Mouse (Mus musculus) brown adipose tissue, adult 24 weeks (tissue): Measurements from ENCODE around the gene Abraxas1. TPM values are rescaled to one million over a fixed set of nuclear protein-coding genes. Genes with fewer than 3 reads are reported as not detected.

Source experiments
- H3K27ac ChIP-seq: fragments of 200-500 bp; replicated peaks from 2 replicates; pipeline ENCODE4 v1.5.1; 2012; ENCODE audit warnings: low read depth, mild to moderate bottlenecking, low read length
- H3K4me1 ChIP-seq: fragments of 200-500 bp; 2 replicates; pipeline ENCODE4 v1.6.1; 2012; ENCODE audit warnings: low read length, mixed read lengths; ENCODE audit not compliant: control insufficient read depth, insufficient read depth, insufficient read length
- H3K4me3 ChIP-seq: fragments of 200-500 bp; 2 replicates; pipeline ENCODE4 v1.5.1; 2012; ENCODE audit warnings: low read depth, mild to moderate bottlenecking, low read length, moderate library complexity; ENCODE audit not compliant: insufficient read depth
- polyA plus RNA-seq: library from polyadenylated mRNA; stranded (reverse); fragments of >200 nt; gene quantifications from 2 replicates; pipeline ENCODE4 v1.2.4, GENCODE M21; 2012; ENCODE audit not compliant: missing spikeins, insufficient read depth, insufficient read length

Abraxas1 gene
- polyA plus RNA-seq, 1 experiment, result 11.9 TPM

DNA sequence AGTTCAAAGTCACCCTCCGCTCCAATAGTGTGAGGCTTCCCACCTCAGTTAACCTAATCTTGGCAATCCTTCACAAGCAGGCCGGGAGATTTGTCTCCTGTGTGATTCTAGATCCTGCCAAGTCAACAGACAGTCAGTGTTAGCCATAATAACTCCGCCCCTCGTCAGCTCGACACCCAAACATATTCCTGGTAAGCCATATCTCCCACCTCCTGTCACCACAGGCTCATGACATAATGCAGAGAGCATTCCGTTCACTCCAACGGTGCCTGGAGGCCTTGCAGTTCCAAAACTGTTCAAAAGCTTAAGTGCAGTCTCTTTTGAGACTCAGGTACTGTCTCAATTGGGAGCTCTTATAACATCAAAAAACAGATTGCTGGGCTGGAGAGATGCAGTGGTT lies 17.1 kb upstream of the Abraxas1 start:
- no peak overlapping the region for H3K27ac ChIP-seq
- H3K4me1 ChIP-seq, result no peaks in the 10 kb centered on the region
- no peak overlapping the region for H3K4me3 ChIP-seq

DNA sequence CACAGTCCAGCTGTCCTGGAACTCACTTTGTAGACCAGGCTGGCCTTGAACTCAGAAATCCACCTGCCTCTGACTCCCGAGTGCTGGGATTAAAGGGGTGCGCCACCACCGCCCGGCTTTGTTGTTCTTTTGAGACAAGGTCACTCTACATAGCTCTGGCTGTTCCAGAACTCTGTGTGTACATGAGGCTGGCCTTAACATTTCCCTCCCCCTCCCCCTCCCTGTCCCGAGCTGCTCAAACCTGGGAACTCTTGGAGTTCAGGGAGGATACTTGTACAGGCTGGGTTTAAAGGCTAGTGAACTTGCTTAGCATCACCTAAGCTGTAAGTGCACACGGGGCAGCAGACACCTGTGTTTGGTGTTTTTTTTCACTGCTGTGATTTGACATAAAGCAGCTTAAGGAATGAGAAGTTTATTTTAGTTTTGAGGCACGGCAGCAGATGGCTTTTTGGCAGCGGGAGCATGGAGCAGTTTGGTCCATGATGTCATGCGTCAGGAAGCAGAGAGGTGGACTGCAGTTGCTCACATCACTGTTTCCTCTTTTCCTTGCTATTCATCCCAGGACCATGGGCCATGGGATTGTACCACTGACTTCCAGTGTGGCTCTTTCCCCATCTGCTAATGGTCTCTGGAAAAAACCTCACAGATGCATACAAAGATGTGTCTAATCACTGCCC lies 15.2 kb upstream of the Abraxas1 start:
- H3K4me1 ChIP-seq, result no peaks in the 10 kb centered on the region
- no peak overlapping the region for H3K27ac ChIP-seq
- no peak overlapping the region for H3K4me3 ChIP-seq

- no peak overlapping the region for H3K4me3 ChIP-seq
- H3K4me1 ChIP-seq, result no peaks in the 10 kb centered on the region
- no peak overlapping the region for H3K27ac ChIP-seq
Observed at GRCm38 (mm10) chr5:100833841-100834240, 13.1 kb upstream of the Abraxas1 start.

DNA sequence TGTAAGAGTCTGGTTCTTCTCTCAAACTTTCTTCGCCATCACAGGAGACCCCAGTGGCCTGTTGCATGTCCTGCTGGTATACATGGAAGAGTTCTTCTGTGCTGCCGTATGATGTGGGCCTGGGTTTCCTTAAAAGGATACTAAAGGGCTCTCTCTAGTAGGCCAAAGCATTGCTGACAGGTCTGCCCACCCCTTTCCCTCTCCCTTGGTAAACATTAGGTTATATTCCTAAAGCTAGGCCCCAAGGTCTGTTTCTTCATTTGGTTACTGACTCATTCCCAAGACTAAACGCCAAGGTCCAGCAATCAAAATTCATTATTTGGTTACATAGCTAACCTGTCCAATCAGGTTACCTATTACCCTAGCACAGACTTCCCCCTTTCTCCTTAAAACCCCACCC lies 11.9 kb upstream of the Abraxas1 start:
- Histone ChIP-seq H3K4me1 (0 out of 2 replicates have a peak, but pooled peaks cover 3% of the 10 kb centered on the region), H3K27ac (no peak overlapping the region), H3K4me3 (no peak overlapping the region)

DNA sequence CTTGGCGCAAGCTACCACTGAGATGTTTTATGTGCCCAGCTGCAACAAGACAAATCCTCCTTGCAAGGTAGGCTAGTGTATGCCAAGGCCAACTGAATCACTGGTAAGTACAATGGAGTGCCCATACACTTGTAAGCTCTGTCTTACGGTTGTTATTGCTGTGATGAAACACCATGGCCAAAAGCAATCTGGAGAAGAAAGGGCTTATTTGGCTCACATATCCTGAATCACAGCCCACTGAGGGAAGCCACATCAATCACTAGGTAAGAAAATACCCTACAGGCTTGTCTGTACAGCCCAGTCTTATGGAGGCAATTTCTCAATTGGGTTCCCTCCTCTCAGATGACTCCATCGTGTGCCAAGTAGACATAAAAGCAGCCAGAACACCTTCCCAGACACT lies 7.9 kb upstream of the Abraxas1 start:
- H3K27ac ChIP-seq, result no peak overlapping the region
- H3K4me3 ChIP-seq, result no peak overlapping the region
- 0 out of 2 replicates have a peak, but pooled peaks cover 3% of the 10 kb centered on the region for H3K4me1 ChIP-seq

GRCm38 (mm10) chr5:100826531-100826930 lies 5.8 kb upstream of the Abraxas1 start:
- 0 out of 2 replicates have a peak, but pooled peaks cover 3% of the 10 kb centered on the region for H3K4me1 ChIP-seq
- no peak overlapping the region for H3K4me3 ChIP-seq
- H3K27ac ChIP-seq, result no peak overlapping the region

DNA sequence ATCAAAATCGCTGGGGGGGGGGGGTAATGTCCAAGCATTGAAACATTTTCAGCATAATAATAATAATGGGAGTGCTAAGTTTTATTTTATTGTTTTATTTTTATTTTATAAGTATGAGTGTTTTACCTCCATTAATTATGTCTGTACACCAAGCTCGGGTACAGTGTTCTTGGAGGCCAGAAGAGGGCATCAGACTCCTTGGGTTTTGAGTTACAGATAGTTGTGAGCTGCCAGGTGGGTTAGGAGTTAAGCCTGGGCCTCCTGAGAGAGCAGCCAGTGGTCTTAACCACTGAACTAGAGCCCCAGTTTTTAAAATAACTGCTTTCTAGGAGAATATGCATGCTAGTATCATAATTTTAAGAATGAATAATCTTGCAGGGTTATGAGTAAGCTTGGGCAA lies 5.2 kb upstream of the Abraxas1 start:
- no peak overlapping the region for H3K4me3 ChIP-seq

GRCm38 (mm10) chr5:100822826-100823225 lies 2.1 kb upstream of the Abraxas1 start:
- no peak overlapping the region for H3K4me3 ChIP-seq
- no peaks in the 10 kb centered on the region; the same call in 1 of the 2 replicates for H3K4me1 ChIP-seq
- H3K27ac ChIP-seq, result no peak overlapping the region

More for the DNA sequence above, 5.2 kb upstream of the Abraxas1 start:
- Histone ChIP-seq H3K4me1 (0 out of 2 replicates have a peak, but pooled peaks cover 3% of the 10 kb centered on the region), H3K27ac (no peak overlapping the region)

GRCm38 (mm10) chr5:100821375-100821774 lies 610 bp upstream of the Abraxas1 start:
- Histone ChIP-seq H3K4me3 (no peak overlapping the region), H3K27ac (no peak overlapping the region), H3K4me1 (no peaks in the 10 kb centered on the region; the same call in 1 of the 2 replicates)

GRCm38 (mm10) chr5:100819568-100820480 lies 941 bp downstream of the Abraxas1 start:
- no peaks in the 10 kb centered on the region; the same call in 1 of the 2 replicates for H3K4me1 ChIP-seq
- H3K27ac ChIP-seq, result peak overlapping the region; percentile 46; the same call in 1 of the 2 replicates
- peak overlapping the region; percentile 97 for H3K4me3 ChIP-seq

DNA sequence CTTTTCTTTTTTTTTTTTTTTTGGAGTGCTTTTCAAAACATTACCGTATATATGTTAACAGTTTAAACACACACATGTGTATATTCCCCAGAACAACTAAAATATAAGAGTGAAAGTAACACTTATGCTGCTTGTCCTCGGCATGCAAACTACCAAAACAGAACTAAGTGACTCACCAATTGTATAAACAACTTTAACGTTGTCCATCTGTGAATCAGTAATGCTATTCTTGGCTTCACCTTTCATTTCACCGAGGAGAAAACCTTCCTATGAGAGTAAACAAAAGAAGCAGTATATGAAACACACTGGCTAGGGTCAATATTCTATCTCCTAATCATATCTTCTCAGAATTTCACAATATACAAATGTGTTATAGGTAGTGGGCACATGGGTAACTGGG lies 2.4 kb downstream of the Abraxas1 start:
- no peaks in the 10 kb centered on the region; the same call in 1 of the 2 replicates for H3K4me1 ChIP-seq
- no peak overlapping the region for H3K27ac ChIP-seq
- no peak overlapping the region for H3K4me3 ChIP-seq

DNA sequence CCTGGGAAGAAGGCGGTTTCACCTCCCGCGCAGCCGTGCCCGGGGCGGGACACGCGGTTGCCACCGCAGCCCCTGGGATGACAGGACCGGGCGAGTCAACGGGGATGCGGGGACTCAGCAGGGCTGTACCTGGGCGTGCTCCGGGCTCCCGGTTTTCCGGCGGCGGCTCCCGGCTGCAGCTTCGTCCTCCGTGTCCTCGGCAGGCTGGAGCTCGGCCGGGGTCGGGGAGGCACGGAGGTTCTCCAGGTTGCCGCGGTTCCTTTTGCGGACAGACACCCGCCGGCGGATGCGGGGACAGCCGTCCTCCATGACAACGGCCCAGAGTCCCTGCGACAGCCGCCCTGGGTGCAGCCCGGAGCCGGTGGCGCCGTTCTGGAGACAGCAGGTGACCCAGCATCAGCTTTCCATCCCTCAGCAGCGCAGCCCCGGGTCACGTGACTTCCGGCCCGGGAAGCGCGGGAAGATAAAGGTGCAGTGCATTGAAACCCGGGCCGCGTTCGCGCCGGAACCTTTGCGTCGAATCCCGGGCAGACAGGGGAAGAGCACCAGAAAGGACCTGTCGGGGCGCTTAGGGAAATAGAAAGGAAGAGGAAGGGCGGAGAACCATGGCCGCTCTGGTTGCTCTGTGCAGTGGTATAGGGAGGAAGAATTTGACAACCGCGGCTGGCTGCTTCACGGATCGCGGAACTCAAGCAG lies 22.5 kb downstream of the Abraxas1 start, which contains the start of the genes Helq and Mrps18c:
Gene Helq (minus strand): TSS at position 434 of the 696 bp plus-strand sequence.
Gene Mrps18c (plus strand): TSS at position 463 of the 696 bp plus-strand sequence.
- Histone ChIP-seq H3K4me1 (no peaks in the 10 kb centered on the region), H3K27ac (no peak within 1 kb of the TSS), H3K4me3 (peak within 1 kb of the TSS; percentile 85)

GRCm38 (mm10) chr5:100794084-100794483 lies 26.7 kb downstream of the Abraxas1 start:
- no peak overlapping the region for H3K27ac ChIP-seq
- H3K4me3 ChIP-seq, result no peak overlapping the region

GRCm38 (mm10) chr5:100792261-100792660 lies 28.5 kb downstream of the Abraxas1 start:
- Histone ChIP-seq H3K27ac (no peak overlapping the region), H3K4me1 (no peaks in the 10 kb centered on the region), H3K4me3 (no peak overlapping the region)

More at GRCm38 (mm10) chr5:100794084-100794483, 26.7 kb downstream of the Abraxas1 start:
- H3K4me1 ChIP-seq, result no peaks in the 10 kb centered on the region

DNA sequence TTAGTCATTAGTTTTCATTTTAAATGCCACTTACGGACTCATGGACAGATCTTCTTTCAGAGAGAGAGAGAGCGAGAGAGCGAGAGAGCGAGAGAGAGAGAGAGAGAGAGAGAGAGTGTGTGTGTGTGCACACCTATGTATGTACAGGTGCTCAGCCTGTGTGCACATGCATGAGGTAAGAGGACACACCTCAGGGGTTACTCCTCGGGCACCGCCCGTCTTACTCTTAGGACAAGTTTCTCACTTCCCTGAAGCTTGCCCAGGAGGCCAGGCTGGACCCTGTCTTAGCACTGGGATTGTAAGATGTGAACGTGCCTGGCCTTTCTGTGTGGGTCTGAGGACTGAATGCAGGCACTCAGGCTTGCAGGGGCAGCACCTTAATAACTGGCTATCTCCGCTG lies 33.2 kb downstream of the Abraxas1 start:
- Histone ChIP-seq H3K4me3 (no peak overlapping the region), H3K27ac (no peak overlapping the region), H3K4me1 (no peaks in the 10 kb centered on the region)
